In the genomic region with DNA sequence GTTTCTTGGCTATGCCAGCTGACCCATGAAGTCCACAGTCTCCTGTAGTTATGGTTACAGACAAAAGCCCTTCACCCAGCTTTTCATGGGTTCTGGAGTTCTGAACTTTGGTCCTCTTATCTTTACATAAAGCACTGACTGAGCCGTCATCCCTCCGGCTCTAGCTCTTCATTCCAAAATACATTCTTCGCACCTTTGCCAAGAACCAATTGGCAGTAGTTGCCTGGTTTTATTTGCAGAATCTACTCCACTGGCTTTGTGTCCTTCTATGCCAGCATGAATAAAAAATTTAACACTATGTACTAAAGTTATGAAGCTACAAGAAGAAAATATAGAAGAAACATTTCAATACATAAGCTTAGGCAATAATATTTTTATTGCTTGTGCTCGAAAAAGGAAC, we compare ENCODE assay signal across 21 mouse cellular contexts. TPM values are rescaled to one million over a fixed set of nuclear protein-coding genes. Genes with fewer than 3 reads are reported as not detected.
"Had no signal": no experiment of that assay in that cellular context is flagged by ENCODE, and none has a peak within 500 bp of the region (broad histone marks: within the 10 kb centered on the region; RNA-seq: fewer than 3 reads in every experiment).

No protein-coding gene starts in this region.

- H3K4me3 ChIP-seq: kidney, embryonic 15.5 days; left cerebral cortex, adult 2 months; midbrain, embryonic 12.5 days; midbrain, embryonic 15.5 days; neural tube, embryonic 12.5 days; neural tube, embryonic 15.5 days had no signal

- H3K27ac ChIP-seq: kidney, embryonic 15.5 days; left cerebral cortex, adult 2 months; liver, embryonic 14.5 days; macrophage; midbrain, embryonic 12.5 days; midbrain, embryonic 15.5 days; neural tube, embryonic 12.5 days; neural tube, embryonic 15.5 days had no signal

- DNase-seq: kidney, postnatal 10 days; kidney, postnatal 36 days; layer of hippocampus, postnatal 36 days; liver, postnatal 0 days; lung, embryonic 14.5 days; thymus, adult 2 months; thymus, postnatal 14 days; thymus, postnatal 4 days had no signal

- H3K36me3 ChIP-seq: kidney, embryonic 15.5 days; midbrain, embryonic 12.5 days; midbrain, embryonic 15.5 days; neural tube, embryonic 12.5 days; neural tube, embryonic 15.5 days had no signal

- H3K4me1 ChIP-seq: kidney, embryonic 15.5 days; midbrain, embryonic 12.5 days; midbrain, embryonic 15.5 days; neural tube, embryonic 12.5 days; neural tube, embryonic 15.5 days had no signal

- H3K27me3 ChIP-seq: kidney, embryonic 15.5 days; midbrain, embryonic 12.5 days; midbrain, embryonic 15.5 days; neural tube, embryonic 12.5 days; neural tube, embryonic 15.5 days had no signal

- H3K9ac ChIP-seq: kidney, embryonic 15.5 days; liver, embryonic 14.5 days; liver, postnatal 0 days; lung, embryonic 14.5 days; midbrain, embryonic 12.5 days; midbrain, embryonic 15.5 days; neural tube, embryonic 12.5 days; neural tube, embryonic 15.5 days had no signal

- ATAC-seq: liver, postnatal 0 days; lung, postnatal 0 days; midbrain, embryonic 15.5 days had no signal

- H3K9me3 ChIP-seq: kidney, embryonic 15.5 days; midbrain, embryonic 12.5 days; midbrain, embryonic 15.5 days; neural tube, embryonic 12.5 days; neural tube, embryonic 15.5 days had no signal

- H3K4me2 ChIP-seq: kidney, embryonic 15.5 days; liver, embryonic 11.5 days; lung, embryonic 14.5 days; midbrain, embryonic 12.5 days; midbrain, embryonic 15.5 days; neural tube, embryonic 12.5 days; neural tube, embryonic 15.5 days had no signal

RNA-seq across cellular contexts. Expression of a gene that starts 45.3 kb away (rescaled TPM):
- total RNA-seq: layer of hippocampus, postnatal 10 days; layer of hippocampus, postnatal 36 days; left cerebral cortex, postnatal 10 days had no signal
- polyA plus RNA-seq: kidney, embryonic 15.5 days; limb, embryonic 11.5 days; lung, embryonic 14.5 days; lung, postnatal 0 days; midbrain, embryonic 12.5 days; midbrain, embryonic 15.5 days; neural tube, embryonic 12.5 days had no signal
